Mouse (Mus musculus) liver, adult 2 months (tissue): ENCODE measurements at regions not wholly inside any gene's neighbourhood (a gene's known extent, or its start where the extent isn't known, plus 50 kb on each side); places are given as distances from the start of the nearest gene placed in this dataset.

Experiments
- CTCF ChIP-seq: fragments of 200-500 bp; IDR thresholded peaks from 2 replicates; pipeline ENCODE4 v1.5.1; 2011; ENCODE audit warnings: low read depth, low read length, control low read depth
- POLR2A ChIP-seq: fragments of 200-500 bp; IDR thresholded peaks from 2 replicates; pipeline ENCODE4 v1.6.1; 2011; ENCODE audit warnings: low read length, control low read depth; ENCODE audit not compliant: insufficient read depth; ENCODE audit errors: extremely low read depth

GRCm38 (mm10) chr16:24218850-24219185 lies 174.5 kb upstream of the Lpp start:
- TF ChIP-seq POLR2A (no peak), CTCF (no peak)
